Mouse (Mus musculus): ENCODE measurements around the gene Tbc1d25. TPM values are rescaled to one million over a fixed set of nuclear protein-coding genes. Genes with fewer than 3 reads are reported as not detected.
A peak's percentile ranks its signal among the peaks of the same experiment; 100 is the strongest.

The Tbc1d25 gene
- total RNA-seq, 2 experiments from 2014 or later = 8.2 to 9.4 TPM

GRCm38 (mm10) chrX:8182871-8183540 is 7.0 kb upstream of the Tbc1d25 start:
- no peak for DNase-seq (ENCODE audit: low spot score in 2 of 2)

GRCm38 (mm10) chrX:8179646-8180045 is 3.7 kb upstream of the Tbc1d25 start:
- no peak for DNase-seq (ENCODE audit: low spot score in 2 of 2)

DNA sequence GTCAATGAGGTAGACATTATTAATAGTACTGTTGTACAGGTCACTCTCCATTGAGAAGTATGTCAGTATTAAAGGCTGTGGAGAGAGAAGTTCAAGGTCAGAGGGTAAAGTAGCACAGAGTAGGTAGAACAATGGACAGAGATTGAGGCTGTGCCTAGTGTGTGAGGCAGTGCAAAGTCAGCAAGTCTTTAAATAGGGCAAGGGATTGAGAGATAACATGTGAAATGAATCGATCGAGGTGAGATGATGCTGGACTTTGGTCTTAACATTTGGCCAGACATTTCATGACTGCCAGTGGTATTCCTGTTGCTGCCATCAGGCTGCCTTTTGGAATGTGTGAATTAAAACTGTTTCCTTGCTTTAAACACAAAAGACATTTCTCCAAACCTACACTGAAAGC is 2.9 kb upstream of the Tbc1d25 start:
- no peak for DNase-seq (ENCODE audit: low spot score in 2 of 2)

- DNase-seq (ENCODE audit: low spot score in 2 of 2) = no peak
Observed at GRCm38 (mm10) chrX:8175169-8175503, 845 bp downstream of the Tbc1d25 start.

GRCm38 (mm10) chrX:8167716-8168647 is 8.0 kb downstream of the Tbc1d25 start:
- DNase-seq (ENCODE audit: low spot score in 2 of 2) = no peak

DNA sequence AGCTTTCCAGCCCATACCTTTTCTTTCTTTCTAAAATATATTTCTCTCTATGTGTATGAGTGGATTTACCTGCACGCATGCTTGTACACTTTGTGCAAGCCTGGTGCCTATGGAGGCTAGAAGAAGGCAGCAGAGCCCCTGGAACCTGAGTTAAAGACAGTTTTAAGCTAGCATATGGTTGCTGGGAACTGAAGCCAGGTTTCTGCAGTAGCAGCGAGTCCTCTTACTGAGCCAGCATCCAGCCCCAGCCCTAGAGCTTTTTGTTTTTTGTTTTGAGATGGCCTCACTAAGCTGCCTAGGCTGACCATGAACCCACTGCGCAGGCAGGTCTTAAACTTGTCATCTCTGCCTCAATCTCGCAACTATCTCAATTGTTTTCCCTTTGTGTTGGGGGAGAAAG is 11.5 kb downstream of the Tbc1d25 start:
- no peak for DNase-seq (ENCODE audit: low spot score in 2 of 2)

- no peak for DNase-seq (ENCODE audit: low spot score in 2 of 2)
Observed at GRCm38 (mm10) chrX:8163076-8163475, 12.9 kb downstream of the Tbc1d25 start.

- peak; percentile 61 to 70 for DNase-seq (ENCODE audit: low spot score in 2 of 2)
Observed at GRCm38 (mm10) chrX:8145153-8145991, 30.6 kb downstream of the Tbc1d25 start, which contains the start of gene Rbm3. TSS of gene Rbm3 (minus strand) at chrX:8145880.

DNA sequence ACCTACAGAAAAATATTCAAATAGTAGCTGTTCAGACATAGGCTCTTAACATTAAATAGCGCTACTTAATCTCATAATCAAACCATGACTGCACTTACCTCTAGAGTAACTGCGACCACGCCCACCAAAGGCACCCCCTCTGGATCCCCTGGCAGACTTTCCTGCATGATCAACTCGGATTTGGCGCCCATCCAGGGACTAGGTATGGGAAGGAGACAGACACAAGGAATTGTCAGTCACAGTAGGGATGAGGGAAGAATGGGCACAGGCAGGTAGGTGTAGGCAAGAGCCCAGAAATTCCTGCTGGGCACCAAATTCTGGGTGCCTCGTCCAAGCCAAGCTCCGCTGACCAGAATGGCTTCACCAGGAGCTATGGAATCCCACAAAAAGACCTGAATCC is 32.2 kb downstream of the Tbc1d25 start:
- DNase-seq (ENCODE audit: low spot score in 2 of 2) = no peak

DNA sequence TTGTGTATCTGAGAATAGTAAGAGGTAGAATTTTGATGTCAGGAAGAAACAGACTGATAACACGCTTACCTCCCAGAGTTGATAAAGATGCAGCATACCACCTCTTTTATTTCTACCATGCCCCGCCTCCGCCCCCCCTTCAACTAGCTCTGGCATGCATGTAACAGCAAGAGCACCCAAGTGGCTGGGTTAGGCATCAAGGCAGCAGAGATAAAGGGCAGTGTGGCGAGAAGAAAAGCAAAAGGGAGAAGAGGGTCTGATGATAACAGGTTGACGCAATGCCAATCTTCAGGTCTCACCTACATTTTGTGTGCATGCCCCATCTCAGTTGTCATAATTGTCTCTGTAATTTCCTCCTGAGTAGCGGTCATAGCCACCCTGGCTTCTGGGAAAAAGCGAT is 33.0 kb downstream of the Tbc1d25 start:
- DNase-seq (ENCODE audit: low spot score in 2 of 2) = no peak

DNA sequence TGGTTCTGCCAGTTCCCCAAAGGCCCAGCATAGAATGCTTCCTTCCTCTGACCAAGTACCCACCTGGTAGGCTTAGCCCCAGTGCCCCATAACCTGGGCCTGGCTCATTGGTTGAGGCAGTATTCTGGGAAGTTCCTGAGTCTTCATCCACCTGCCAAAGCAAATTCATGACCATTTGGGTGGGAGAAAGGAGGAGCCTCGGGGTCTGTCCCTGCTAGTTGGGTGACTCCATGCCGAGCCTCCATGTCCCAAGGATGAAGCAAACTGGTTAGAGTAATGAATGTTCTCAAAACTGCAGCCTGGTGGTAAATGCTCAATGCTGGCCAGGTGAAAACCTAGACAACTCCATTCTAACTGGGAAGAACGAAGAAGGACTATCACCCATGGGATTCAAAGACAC is 34.9 kb downstream of the Tbc1d25 start:
- no peak for DNase-seq (ENCODE audit: low spot score in 2 of 2)

DNA sequence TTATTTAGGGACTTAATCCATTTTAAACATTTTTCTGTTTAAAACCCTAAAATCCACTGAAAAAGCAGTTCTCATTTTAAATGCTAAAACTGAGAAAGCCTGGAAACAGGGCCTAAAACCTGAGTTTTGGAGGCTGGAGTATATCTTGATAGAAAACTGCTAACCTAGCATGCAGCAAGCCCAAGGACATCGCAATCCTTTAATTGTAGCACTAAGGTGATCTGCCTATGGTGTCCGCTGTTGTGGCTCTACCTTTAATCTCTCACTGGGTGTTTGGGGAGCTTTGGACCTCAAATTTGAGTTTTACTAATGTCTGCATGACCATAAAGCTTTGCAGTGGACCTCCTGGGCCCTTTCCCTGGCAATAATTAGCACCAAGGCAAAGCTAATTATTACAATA is 35.5 kb downstream of the Tbc1d25 start:
- no peak for DNase-seq (ENCODE audit: low spot score in 2 of 2)

DNA sequence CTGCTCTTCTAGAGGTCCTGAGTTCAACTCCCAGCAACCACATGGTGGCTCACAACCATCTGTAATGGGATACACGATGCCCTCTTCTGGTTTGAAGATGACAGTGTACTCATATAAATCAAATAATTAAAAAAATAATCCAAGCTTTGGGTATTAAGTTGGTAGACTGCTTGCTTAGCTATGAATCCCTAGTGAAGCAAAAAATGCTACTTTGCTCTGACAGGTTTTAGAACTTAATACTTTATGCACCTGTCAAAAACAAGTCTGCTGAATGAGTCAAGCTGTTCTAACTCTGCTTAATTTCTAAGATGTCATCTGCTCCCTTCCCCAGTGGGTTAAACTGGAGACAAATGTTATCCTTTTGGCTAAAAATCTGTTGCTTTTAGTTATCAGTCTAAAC is 36.5 kb downstream of the Tbc1d25 start:
- DNase-seq (ENCODE audit: low spot score in 2 of 2) = no peak

DNA sequence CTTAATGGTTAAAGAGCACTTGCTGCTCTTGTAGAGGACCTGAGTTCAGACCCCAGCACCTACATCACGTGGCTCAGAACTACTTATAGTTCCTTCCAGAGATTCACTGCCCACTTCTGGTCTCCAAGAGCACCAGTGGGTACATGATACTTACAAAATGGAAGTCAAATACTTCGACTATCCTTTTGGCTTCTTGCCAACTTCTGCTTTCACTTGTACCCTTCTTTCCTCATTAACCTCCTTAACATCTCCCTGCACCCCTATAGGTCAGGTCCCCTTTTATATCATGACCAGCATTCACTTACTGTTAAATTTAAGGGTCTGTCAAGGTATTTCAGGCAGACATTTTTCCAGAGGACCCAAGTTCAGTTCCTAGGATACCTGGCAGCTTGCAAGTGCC is 40.1 kb downstream of the Tbc1d25 start:
- no peak for DNase-seq (ENCODE audit: low spot score in 2 of 2)

DNA sequence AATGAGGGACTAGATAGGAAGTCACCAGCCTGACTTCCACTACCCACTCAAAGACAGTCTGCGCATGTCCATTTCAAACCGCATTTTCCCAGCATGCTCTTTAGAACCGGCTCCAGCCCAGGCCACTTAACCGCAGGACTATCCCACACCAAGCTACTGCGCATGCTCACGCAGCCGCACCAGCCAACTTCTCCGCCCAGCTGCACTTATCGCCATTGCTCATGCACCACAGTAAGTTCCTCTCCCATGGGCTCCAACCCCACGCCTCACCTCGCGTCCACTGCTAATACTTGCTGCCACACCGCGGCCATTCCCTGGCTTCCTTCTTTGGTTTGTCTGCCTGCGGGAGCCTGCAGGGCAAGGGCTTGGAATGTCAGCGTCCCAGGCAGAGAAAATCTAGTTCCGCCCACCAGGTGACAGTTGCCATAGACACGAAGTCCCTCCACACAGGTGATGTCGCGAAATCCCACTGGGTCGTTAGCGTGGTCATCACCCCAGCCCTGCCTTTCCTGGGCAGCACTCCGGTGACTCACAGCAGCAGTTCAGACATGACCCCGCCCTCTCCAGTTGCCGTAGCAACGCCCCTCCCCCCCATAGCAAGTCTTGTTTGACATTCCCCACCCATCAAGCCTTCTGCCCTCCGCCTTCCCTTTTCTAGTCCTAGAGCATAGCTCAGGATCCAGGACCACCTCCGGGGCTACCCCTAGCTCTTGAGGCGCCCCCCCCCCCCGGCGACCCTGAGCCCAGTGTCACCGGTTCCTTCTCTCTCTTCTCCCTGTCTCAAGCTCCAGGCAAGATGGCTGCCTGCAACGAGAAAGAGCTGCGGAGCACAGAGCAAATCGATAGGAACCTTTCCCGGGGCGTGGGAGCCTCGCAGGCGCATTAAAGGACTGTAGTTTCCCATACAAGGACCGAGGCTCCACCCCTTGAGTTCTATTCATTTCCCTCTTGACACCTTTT is 43.7 kb downstream of the Tbc1d25 start, which contains the start of gene Wdr13:
Gene Wdr13, minus strand, starts transcription at position 876 of the 960 bp plus-strand sequence.
- peak; percentile 74 to 75 for DNase-seq (ENCODE audit: low spot score in 2 of 2)

DNA sequence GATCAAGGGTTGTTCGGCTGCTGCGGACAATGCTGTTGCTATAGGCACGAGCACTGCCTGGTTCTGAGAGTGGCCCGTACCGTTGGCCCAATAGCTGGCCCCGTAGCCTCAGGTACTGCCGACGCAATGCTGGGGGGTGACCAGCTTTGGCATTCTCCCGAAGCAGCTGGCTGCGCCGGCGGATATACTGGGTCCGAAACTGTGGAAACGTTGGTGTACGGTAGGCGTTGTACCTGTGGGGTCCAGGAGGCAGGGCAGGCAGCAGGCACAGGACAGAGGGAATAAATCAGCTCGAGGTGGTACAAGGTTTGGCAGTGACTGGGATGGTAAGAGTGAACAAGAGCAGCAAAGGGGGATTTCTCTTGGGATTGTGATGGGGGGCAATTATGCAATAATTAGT is 44.6 kb downstream of the Tbc1d25 start:
- no peak for DNase-seq (ENCODE audit: low spot score in 2 of 2)

- DNase-seq (ENCODE audit: low spot score in 2 of 2) = no peak
Observed at GRCm38 (mm10) chrX:8125235-8125634, 50.7 kb downstream of the Tbc1d25 start.

GRCm38 (mm10) chrX:8123821-8124470 is 52.0 kb downstream of the Tbc1d25 start:
- DNase-seq (ENCODE audit: low spot score in 2 of 2) = no peak

- no peak for DNase-seq (ENCODE audit: low spot score in 2 of 2)
Observed at GRCm38 (mm10) chrX:8117264-8117663, 58.7 kb downstream of the Tbc1d25 start.

- DNase-seq (ENCODE audit: low spot score in 2 of 2) = no peak
Observed at GRCm38 (mm10) chrX:8115275-8115674, 60.7 kb downstream of the Tbc1d25 start.

Data from adrenal gland, adult 18-20 months (tissue).